Mouse (Mus musculus) midbrain, embryonic 16.5 days (tissue): ENCODE measurements at regions not wholly inside any gene's neighbourhood (a gene's known extent, or its start where the extent isn't known, plus 50 kb on each side); places are given as distances from the start of the nearest gene placed in this dataset.

Source experiments
- ATAC-seq: fragments of 200-750 bp; cut with Nextera tagmentation; 2 replicates; pipeline ENCODE4 v1.8.0; 2017; ENCODE audit warnings: moderate TSS enrichment
- H3K27ac ChIP-seq: fragments of 300-500 bp; sonication (generic); 2 replicates; pipeline ENCODE4 v1.5.1; 2014; ENCODE audit warnings: mild to moderate bottlenecking, low read length, mixed read lengths
- H3K27me3 ChIP-seq: fragments of 300-500 bp; sonication (generic); 2 replicates; pipeline ENCODE4 v1.6.1; 2014; ENCODE audit warnings: low read depth, low read length, mixed read lengths; ENCODE audit not compliant: control insufficient read depth, insufficient read depth
- H3K36me3 ChIP-seq: fragments of 300-500 bp; sonication (generic); 2 replicates; pipeline ENCODE4 v1.6.1; 2014; ENCODE audit warnings: mild to moderate bottlenecking, low read length, moderate library complexity, mixed read lengths; ENCODE audit not compliant: control insufficient read depth, insufficient read depth
- H3K4me1 ChIP-seq: fragments of 300-500 bp; sonication (generic); 2 replicates; pipeline ENCODE4 v1.6.1; 2014; ENCODE audit warnings: mild to moderate bottlenecking, low read length, mixed read lengths; ENCODE audit not compliant: control insufficient read depth, insufficient read depth
- H3K4me2 ChIP-seq: fragments of 300-500 bp; sonication (generic); 2 replicates; pipeline ENCODE4 v1.6.1; 2014; ENCODE audit warnings: mild to moderate bottlenecking, low read length, mixed read lengths
- H3K4me3 ChIP-seq: fragments of 300-500 bp; sonication (generic); 2 replicates; pipeline ENCODE4 v1.5.1; 2014; ENCODE audit warnings: low read depth, mild to moderate bottlenecking, low read length, moderate library complexity, mixed read lengths
- H3K9ac ChIP-seq: fragments of 300-500 bp; sonication (generic); 2 replicates; pipeline ENCODE4 v1.6.1; 2014; ENCODE audit warnings: low read depth, low read length, mixed read lengths
- H3K9me3 ChIP-seq: fragments of 300-500 bp; sonication (generic); replicated peaks from 2 replicates; pipeline ENCODE4 v1.6.1; 2014; ENCODE audit warnings: mild to moderate bottlenecking, low read length, mixed read lengths; ENCODE audit not compliant: control insufficient read depth, poor library complexity, severe bottlenecking
- WGBS: fragments of 180-500 bp; shearing (Covaris S2); extraction: QIAGEN DNeasy Blood & Tissue Kit; methylation state at CpG from one replicate; pipeline ENCODE4 v1.1.7; 2014; 5-methylcytosine and 5-hydroxymethylcytosine counted together

- no peak overlapping the region for H3K4me2 ChIP-seq
- no peak overlapping the region for H3K4me3 ChIP-seq
- no peak overlapping the region for H3K27ac ChIP-seq
- no peaks in the 10 kb centered on the region for H3K27me3 ChIP-seq
- H3K9me3 ChIP-seq: no peaks in the 10 kb centered on the region
- H3K36me3 ChIP-seq: no peaks in the 10 kb centered on the region
- WGBS: 94% methylated on average over 11 of the region's 11 CpGs
- ATAC-seq: no peak
- no peaks in the 10 kb centered on the region for H3K4me1 ChIP-seq
- H3K9ac ChIP-seq: no peak overlapping the region
These were observed 55.1 kb upstream of the Otogl start for GRCm38 (mm10) chr10:107966996-107967395.

- H3K9me3 ChIP-seq: no peaks in the 10 kb centered on the region
- no peaks in the 10 kb centered on the region for H3K27me3 ChIP-seq
- 80% methylated on average over 1 of the region's 1 CpGs for WGBS
- no peak overlapping the region for H3K27ac ChIP-seq
- ATAC-seq: no peak
- no peak overlapping the region for H3K9ac ChIP-seq
- H3K4me3 ChIP-seq: no peak overlapping the region
- H3K36me3 ChIP-seq: no peaks in the 10 kb centered on the region
- H3K4me2 ChIP-seq: no peak overlapping the region
- no peaks in the 10 kb centered on the region for H3K4me1 ChIP-seq
These were observed 52.1 kb upstream of the Otogl start for GRCm38 (mm10) chr10:107964022-107964421.

- Histone ChIP-seq H3K4me1 (no peaks in the 10 kb centered on the region), H3K36me3 (no peaks in the 10 kb centered on the region), H3K9ac (no peak overlapping the region), H3K9me3 (no peaks in the 10 kb centered on the region), H3K27ac (no peak overlapping the region), H3K27me3 (no peaks in the 10 kb centered on the region), H3K4me2 (no peak overlapping the region), H3K4me3 (no peak overlapping the region)
- no peak for ATAC-seq
- 91% methylated on average over 3 of the region's 3 CpGs for WGBS
These were observed 50.2 kb upstream of the Otogl start for GRCm38 (mm10) chr10:107962130-107962529.
